In genomic region chr5:23013997-23014396, GRCm38 (mm10) we compare ENCODE assay signal across 13 mouse cellular contexts.
"Had no signal": no experiment of that assay in that cellular context is flagged by ENCODE, and none has a peak within 500 bp of the region (broad histone marks: within the 10 kb centered on the region; RNA-seq: fewer than 3 reads in every experiment).

No protein-coding gene starts in this region.

- H3K4me1 ChIP-seq: limb, embryonic 12.5 days; liver, embryonic 13.5 days; neural tube, embryonic 13.5 days; stomach, embryonic 15.5 days had no signal

- H3K4me2 ChIP-seq: limb, embryonic 12.5 days; liver, embryonic 13.5 days; midbrain, embryonic 11.5 days; neural tube, embryonic 13.5 days; stomach, embryonic 15.5 days had no signal

- ATAC-seq: liver, postnatal 0 days had no signal

- H3K9me3 ChIP-seq: limb, embryonic 12.5 days; liver, embryonic 13.5 days; neural tube, embryonic 13.5 days; stomach, embryonic 15.5 days had no signal

- DNase-seq: kidney, postnatal 25 days; layer of hippocampus, adult 9-11 months; layer of hippocampus, postnatal 36 days; liver; liver, embryonic 13.5 days; liver, postnatal 0 days; lung, postnatal 36 days; right cerebral cortex, postnatal 14 days; thymus, postnatal 36 days had no signal

- H3K4me3 ChIP-seq: limb, embryonic 12.5 days; liver, embryonic 13.5 days; neural tube, embryonic 13.5 days; stomach, embryonic 15.5 days had no signal

- H3K27ac ChIP-seq: limb, embryonic 12.5 days; liver, embryonic 13.5 days; neural tube, embryonic 13.5 days; stomach, embryonic 15.5 days had no signal

- H3K27me3 ChIP-seq: limb, embryonic 12.5 days; liver, embryonic 13.5 days; neural tube, embryonic 13.5 days; stomach, embryonic 15.5 days had no signal

- H3K9ac ChIP-seq: limb, embryonic 12.5 days; liver, embryonic 13.5 days; liver, postnatal 0 days; neural tube, embryonic 13.5 days; stomach, embryonic 15.5 days had no signal

- H3K36me3 ChIP-seq: limb, embryonic 12.5 days; liver, embryonic 13.5 days; neural tube, embryonic 13.5 days; stomach, embryonic 15.5 days had no signal
